Mouse (Mus musculus) hindbrain, embryonic 14.5 days (tissue): ENCODE measurements around the gene Pdzd3. TPM values are rescaled to one million over a fixed set of nuclear protein-coding genes. Genes with fewer than 3 reads are reported as not detected.

ENCODE experiments used
- ATAC-seq: fragments of 200-750 bp; cut with Nextera tagmentation; 2 replicates; pipeline ENCODE4 v1.8.0; 2017; ENCODE audit warnings: moderate number of reproducible peaks, mild to moderate bottlenecking, moderate TSS enrichment, moderate library complexity; ENCODE audit not compliant: low FRiP score
- DNase-seq: peaks from one replicate; pipeline ENCODE4 v3.0.0-alpha.2; 2015; ENCODE audit warnings: low spot score
- H3K27ac ChIP-seq: fragments of 300-500 bp; sonication (generic); 2 replicates; pipeline ENCODE4 v1.5.1; 2014; ENCODE audit warnings: mild to moderate bottlenecking, moderate library complexity
- H3K27me3 ChIP-seq: fragments of 300-500 bp; sonication (generic); 2 replicates; pipeline ENCODE4 v1.6.1; 2014; ENCODE audit warnings: mild to moderate bottlenecking, low read length, mixed read lengths; ENCODE audit not compliant: control insufficient read depth, insufficient read depth
- H3K36me3 ChIP-seq: fragments of 300-500 bp; sonication (generic); replicated peaks from 2 replicates; pipeline ENCODE4 v1.6.1; 2014; ENCODE audit not compliant: control insufficient read depth, insufficient read depth
- H3K4me1 ChIP-seq: fragments of 300-500 bp; sonication (generic); replicated peaks from 2 replicates; pipeline ENCODE4 v1.6.1; 2014; ENCODE audit warnings: antibody characterized with exemption, low read length, mixed read lengths; ENCODE audit not compliant: control insufficient read depth, insufficient read depth
- H3K4me2 ChIP-seq: fragments of 300-500 bp; sonication (generic); replicated peaks from 2 replicates; pipeline ENCODE4 v1.6.1; 2014; ENCODE audit warnings: mild to moderate bottlenecking, moderate library complexity
- H3K4me3 ChIP-seq: fragments of 300-500 bp; sonication (generic); replicated peaks from 2 replicates; pipeline ENCODE4 v1.5.1; 2014; ENCODE audit warnings: mild to moderate bottlenecking, low read length
- H3K9ac ChIP-seq: fragments of 300-500 bp; sonication (generic); 2 replicates; pipeline ENCODE4 v1.6.1; 2014
- H3K9me3 ChIP-seq: fragments of 300-500 bp; sonication (generic); 2 replicates; pipeline ENCODE4 v1.6.1; 2016; ENCODE audit warnings: low read length; ENCODE audit not compliant: control insufficient read depth
- WGBS: fragments of 180-500 bp; shearing (Covaris S2); extraction: QIAGEN DNeasy Blood & Tissue Kit; methylation state at CpG from one replicate; pipeline ENCODE4 v1.1.7; 2014; 5-methylcytosine and 5-hydroxymethylcytosine counted together
- polyA plus RNA-seq: library from polyadenylated mRNA; unstranded; fragments of >200 nt; fragmentation: Nextera tagmentation; extraction: Ambion mirVana; gene quantifications from 2 replicates; pipeline ENCODE4 v1.2.1, GENCODE M21; 2014

Gene Pdzd3
- polyA plus RNA-seq, 1 experiment from 2014 or later: 1.1 TPM

DNA sequence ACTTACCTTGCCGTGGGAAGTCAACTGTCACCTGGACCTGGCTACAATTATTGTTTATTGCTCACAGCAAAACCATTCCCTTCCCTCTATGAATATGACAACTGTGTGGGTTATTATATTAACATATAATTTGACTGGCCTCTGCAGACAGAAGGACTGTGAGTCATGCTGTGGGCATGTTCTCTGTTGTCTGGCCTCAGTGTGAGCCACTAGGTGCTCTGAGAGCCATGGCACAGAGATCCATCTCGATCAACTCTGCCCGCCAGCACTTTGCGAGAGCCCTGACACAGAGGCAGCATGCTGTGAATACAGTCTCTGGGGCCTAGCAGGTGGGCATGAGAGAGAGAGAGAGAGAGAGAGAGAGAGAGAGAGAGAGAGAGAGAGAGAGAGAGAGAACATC lies 18.7 kb upstream of the Pdzd3 start:
- H3K9me3 ChIP-seq: no peaks in the 10 kb centered on the region; the same call in 1 of the 2 replicates
- H3K4me3 ChIP-seq: no peak overlapping the region
- DNase-seq (no peak), ATAC-seq (no peak)
- peaks cover 21% of the 10 kb centered on the region for H3K36me3 ChIP-seq
- no peak overlapping the region for H3K4me2 ChIP-seq
- H3K4me1 ChIP-seq: peaks cover 5% of the 10 kb centered on the region; the same call in 1 of the 2 replicates
- H3K27ac ChIP-seq: no peak overlapping the region
- H3K27me3 ChIP-seq: no peaks in the 10 kb centered on the region
- H3K9ac ChIP-seq: no peak overlapping the region
- WGBS: 77% methylated on average over 4 of the region's 4 CpGs

DNA sequence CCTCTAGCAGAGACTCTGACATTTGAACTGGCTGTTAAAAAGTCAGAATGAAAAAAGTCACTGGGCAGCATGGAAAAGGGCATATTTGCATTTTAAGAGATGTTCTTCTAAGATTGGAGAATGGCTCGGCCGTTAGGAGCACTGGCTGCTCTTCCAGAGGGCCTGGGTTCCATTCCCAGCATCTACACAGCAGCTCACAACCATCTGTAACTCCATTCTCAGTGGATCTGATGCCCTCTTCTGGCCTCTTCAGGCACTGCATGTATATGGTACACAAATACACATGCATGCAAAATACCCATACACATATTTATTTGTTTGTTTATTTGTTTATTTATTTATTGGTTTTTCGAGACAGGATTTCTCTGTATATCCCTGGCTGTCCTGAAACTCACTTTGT lies 17.8 kb upstream of the Pdzd3 start:
- Histone ChIP-seq H3K4me3 (no peak overlapping the region), H3K9me3 (no peaks in the 10 kb centered on the region; the same call in 1 of the 2 replicates), H3K27ac (no peak overlapping the region), H3K4me2 (no peak overlapping the region), H3K27me3 (no peaks in the 10 kb centered on the region), H3K9ac (no peak overlapping the region), H3K36me3 (peaks cover 13% of the 10 kb centered on the region), H3K4me1 (peaks cover 12% of the 10 kb centered on the region; the same call in 1 of the 2 replicates)
- 89% methylated on average over 3 of the region's 3 CpGs for WGBS
- ATAC-seq: no peak
- DNase-seq: no peak

DNA sequence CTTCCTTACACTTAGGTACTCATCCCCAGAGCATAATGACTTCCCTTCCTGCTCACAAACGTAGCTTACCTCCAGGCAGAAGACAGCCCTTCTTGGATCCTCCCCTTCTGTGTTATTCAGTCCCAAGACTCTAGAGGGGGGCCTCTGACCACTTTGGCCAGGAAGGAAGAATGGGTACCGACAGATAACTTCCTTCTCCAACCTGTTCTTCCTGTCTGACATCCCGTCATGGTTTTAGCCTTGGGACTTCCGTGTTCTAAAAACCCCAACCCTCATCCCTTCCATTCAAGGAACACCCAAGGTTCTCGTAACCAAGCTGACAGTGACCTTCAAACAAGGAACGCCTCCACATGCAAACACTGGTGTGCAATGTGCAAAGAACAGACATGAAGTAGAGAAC lies 17.2 kb upstream of the Pdzd3 start, which contains the start of gene Nlrx1:
Gene Nlrx1, minus strand, starts transcription at position 168 of the 400 bp plus-strand sequence.
- peak within 1 kb of the TSS; percentile 65 for H3K9ac ChIP-seq
- H3K4me3 ChIP-seq: peak within 1 kb of the TSS; percentile 32
- H3K36me3 ChIP-seq: peaks cover 7% of the 10 kb centered on the region; the same call in 1 of the 2 replicates
- H3K27me3 ChIP-seq: no peaks in the 10 kb centered on the region
- H3K4me1 ChIP-seq: peaks cover 12% of the 10 kb centered on the region; the same call in 1 of the 2 replicates
- DNase-seq (no peak), ATAC-seq (no peak)
- peak within 1 kb of the TSS; percentile 57 for H3K27ac ChIP-seq
- H3K4me2 ChIP-seq: peak within 1 kb of the TSS; percentile 59
- no peaks in the 10 kb centered on the region; the same call in 1 of the 2 replicates for H3K9me3 ChIP-seq
- WGBS: 89% methylated on average over 6 of the region's 6 CpGs

DNA sequence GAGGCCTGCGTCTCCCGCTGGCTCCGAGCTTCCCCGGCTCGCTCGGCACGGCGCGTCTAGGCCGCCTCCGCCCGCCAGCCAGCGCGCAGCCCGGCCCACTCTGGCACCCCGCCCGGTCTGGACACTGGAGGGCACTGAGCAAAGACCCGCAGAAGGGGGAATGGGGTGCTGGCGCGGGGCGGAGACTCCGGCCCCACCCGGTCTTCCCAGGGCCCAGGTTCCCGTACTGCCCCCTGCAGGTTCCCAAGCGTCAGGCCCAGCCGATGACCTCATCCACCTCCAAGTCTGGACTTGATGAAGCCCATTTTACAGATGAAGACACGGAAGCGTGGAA lies 16.7 kb upstream of the Pdzd3 start:
- DNase-seq: peak; percentile 63
- H3K9ac ChIP-seq: peak overlapping the region; percentile 65
- H3K27ac ChIP-seq: peak overlapping the region; percentile 57
- H3K4me2 ChIP-seq: peak overlapping the region; percentile 59
- H3K36me3 ChIP-seq: 0 out of 2 replicates have a peak, but pooled peaks cover 2% of the 10 kb centered on the region
- H3K4me1 ChIP-seq: peaks cover 12% of the 10 kb centered on the region; the same call in 1 of the 2 replicates
- 8% methylated on average over 24 of the region's 28 CpGs for WGBS
- no peaks in the 10 kb centered on the region for H3K27me3 ChIP-seq
- peak; percentile 80 for ATAC-seq
- peak overlapping the region; percentile 32 for H3K4me3 ChIP-seq
- no peaks in the 10 kb centered on the region; the same call in 1 of the 2 replicates for H3K9me3 ChIP-seq

DNA sequence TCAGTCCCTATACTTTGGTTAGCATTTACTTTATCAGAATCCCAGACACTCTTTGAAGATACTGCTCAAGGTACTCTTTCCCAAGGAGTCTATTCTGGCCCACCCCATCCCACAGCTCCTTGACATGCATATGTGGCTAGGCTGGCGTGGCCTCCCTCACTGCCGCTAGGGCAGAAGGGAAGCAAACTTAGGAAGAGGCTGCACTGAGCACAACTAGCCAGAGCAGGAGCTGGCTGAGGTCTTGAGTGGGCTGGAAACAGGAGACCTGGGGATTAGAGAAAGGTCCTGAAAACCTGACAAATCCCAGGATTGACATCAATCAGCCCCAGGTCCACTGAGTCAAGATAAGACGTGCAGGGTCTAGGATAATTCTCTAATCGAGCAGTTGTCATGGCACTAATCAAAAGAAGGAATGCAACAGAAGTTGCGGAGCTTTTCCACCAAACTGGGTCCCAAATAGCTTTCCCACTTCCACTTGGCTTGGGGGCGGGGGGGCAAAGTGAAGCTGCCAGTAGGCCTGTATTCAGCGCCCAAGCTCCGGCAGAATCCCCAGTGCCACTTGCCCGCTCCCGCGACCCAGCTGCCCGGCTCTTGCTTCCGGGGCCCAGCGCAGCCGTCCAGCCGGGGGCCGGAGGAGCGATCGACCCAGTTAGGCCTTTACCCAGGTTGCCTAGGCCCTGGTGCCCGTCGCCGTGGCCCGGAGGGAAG lies 16.2 kb upstream of the Pdzd3 start:
- ATAC-seq (no peak), DNase-seq (no peak)
- 7% methylated on average over 23 of the region's 23 CpGs for WGBS
- peak overlapping the region; percentile 32 for H3K4me3 ChIP-seq
- no peaks in the 10 kb centered on the region for H3K27me3 ChIP-seq
- H3K27ac ChIP-seq: peak overlapping the region; percentile 57
- no peaks in the 10 kb centered on the region for H3K36me3 ChIP-seq
- peak overlapping the region; percentile 65 for H3K9ac ChIP-seq
- no peaks in the 10 kb centered on the region; the same call in 1 of the 2 replicates for H3K9me3 ChIP-seq
- peaks cover 12% of the 10 kb centered on the region; the same call in 1 of the 2 replicates for H3K4me1 ChIP-seq
- H3K4me2 ChIP-seq: peak overlapping the region; percentile 59

DNA sequence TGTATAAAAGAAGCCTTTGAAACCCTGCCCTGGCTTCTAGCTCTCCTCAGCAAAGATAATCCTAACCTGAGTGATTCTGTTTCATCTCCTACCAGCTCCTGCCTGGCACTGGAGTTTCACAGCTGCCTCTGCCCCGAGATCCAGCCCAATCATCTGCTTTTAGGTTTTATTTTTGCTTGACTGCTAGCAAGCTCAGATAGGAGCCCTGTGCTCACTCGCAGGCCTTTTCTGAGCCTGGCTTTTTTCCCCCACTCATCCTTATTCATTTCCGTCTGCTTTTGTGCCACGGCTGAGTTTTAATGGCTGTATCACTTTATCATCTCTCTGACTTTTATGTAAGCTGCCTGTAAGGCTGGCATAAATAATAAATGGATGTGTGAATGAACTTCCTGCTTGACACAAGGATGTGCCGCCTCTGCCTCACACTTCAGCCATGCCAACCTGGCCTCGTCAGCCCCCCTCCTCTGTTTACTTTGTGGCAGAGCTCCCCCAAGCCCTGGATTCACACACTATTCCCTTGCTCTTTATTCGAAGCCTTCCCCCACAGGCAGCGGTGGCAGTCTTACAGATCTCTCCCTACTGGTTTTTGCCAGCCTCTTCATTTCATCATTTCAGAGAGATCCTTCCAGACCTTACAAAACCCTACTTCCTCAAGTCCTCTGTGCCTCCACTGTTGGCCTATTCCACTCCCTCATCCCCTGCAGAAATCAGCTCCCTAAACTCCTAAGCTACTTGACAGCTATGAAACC lies 15.4 kb upstream of the Pdzd3 start:
- no peaks in the 10 kb centered on the region for H3K36me3 ChIP-seq
- H3K4me3 ChIP-seq: no peak overlapping the region
- H3K4me2 ChIP-seq: no peak overlapping the region
- H3K27me3 ChIP-seq: no peaks in the 10 kb centered on the region
- H3K9ac ChIP-seq: no peak overlapping the region; the same call in 1 of the 2 replicates
- H3K9me3 ChIP-seq: no peaks in the 10 kb centered on the region; the same call in 1 of the 2 replicates
- peak overlapping the region; percentile 57; the same call in 1 of the 2 replicates for H3K27ac ChIP-seq
- H3K4me1 ChIP-seq: peaks cover 12% of the 10 kb centered on the region; the same call in 1 of the 2 replicates
- ATAC-seq (no peak), DNase-seq (no peak)
- WGBS: 60% methylated on average over 8 of the region's 8 CpGs

DNA sequence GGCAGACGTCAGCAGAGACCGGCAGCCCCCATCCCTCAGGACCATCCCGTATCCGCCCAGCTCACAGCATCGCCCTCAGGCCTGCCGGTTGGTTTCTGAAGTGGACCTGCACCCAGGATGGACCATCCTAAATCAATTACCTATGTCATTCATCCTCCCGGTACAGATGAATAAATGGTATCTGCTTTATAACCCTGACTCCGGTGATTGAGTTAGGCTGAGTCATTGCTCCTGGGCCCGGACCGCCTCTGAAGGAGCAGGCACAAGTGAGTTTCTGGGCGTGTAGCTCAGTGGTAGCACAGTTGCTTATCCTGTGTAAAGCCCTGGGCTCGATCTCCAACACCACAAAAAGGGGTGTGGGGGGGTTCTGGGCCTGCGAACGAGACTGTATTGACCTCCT lies 10.1 kb upstream of the Pdzd3 start:
- no peaks in the 10 kb centered on the region for H3K9me3 ChIP-seq
- DNase-seq (no peak), ATAC-seq (no peak)
- H3K4me1 ChIP-seq: 0 out of 2 replicates have a peak, but pooled peaks cover 8% of the 10 kb centered on the region
- H3K4me3 ChIP-seq: no peak overlapping the region
- H3K4me2 ChIP-seq: no peak overlapping the region
- H3K9ac ChIP-seq: no peak overlapping the region
- H3K27me3 ChIP-seq: no peaks in the 10 kb centered on the region
- no peak overlapping the region for H3K27ac ChIP-seq
- no peaks in the 10 kb centered on the region for H3K36me3 ChIP-seq
- 81% methylated on average over 14 of the region's 14 CpGs for WGBS

DNA sequence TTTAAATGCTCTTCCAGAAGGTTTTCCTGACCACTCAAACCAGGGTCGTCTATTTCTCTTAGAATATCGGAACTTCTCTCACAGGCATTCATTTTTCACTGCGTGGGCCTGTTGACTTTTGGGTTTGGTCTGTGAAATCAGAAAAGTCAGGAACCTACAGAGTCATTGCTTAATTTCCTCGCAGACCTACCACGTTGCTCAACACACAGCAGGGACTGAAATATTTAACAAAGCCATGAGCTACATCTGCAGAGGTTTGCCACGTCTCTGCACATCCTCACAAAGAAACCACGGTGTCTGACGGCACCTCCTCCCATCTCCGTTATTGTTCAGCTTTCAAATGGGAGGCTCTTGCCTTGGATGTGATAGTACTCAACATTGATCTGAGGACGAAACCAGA lies 7.7 kb upstream of the Pdzd3 start:
- no peak overlapping the region for H3K4me3 ChIP-seq
- H3K27ac ChIP-seq: no peak overlapping the region
- H3K4me2 ChIP-seq: no peak overlapping the region
- peaks cover 16% of the 10 kb centered on the region for H3K4me1 ChIP-seq
- DNase-seq (no peak), ATAC-seq (no peak)
- no peaks in the 10 kb centered on the region for H3K27me3 ChIP-seq
- no peaks in the 10 kb centered on the region for H3K36me3 ChIP-seq
- no peaks in the 10 kb centered on the region for H3K9me3 ChIP-seq
- no peak overlapping the region for H3K9ac ChIP-seq
- 70% methylated on average over 10 of the region's 10 CpGs for WGBS

DNA sequence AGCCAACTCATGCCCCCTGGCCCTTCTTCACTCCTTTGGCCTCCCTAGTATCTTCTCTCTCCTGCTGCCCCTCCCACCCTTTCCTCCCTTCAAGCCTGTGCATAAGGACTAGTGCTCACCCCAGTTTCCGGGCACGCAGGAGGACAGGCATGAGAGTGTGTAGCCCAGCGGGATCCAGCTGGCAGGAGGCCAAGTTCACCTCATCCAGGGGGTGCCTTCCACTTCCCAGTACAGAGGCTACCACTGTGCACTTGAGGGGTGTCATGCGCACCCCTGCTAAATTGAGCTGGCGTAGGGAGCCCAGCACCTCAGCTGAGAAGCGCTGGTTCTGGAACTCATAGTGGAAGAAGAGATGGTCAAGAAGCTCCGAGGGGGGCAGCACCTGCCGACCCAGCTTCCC lies 4.9 kb upstream of the Pdzd3 start:
- Histone ChIP-seq H3K4me1 (peaks cover 28% of the 10 kb centered on the region), H3K36me3 (no peaks in the 10 kb centered on the region), H3K27ac (no peak overlapping the region), H3K4me3 (no peak overlapping the region), H3K9ac (no peak overlapping the region), H3K9me3 (no peaks in the 10 kb centered on the region), H3K27me3 (no peaks in the 10 kb centered on the region), H3K4me2 (no peak overlapping the region)
- DNase-seq: no peak
- 86% methylated on average over 8 of the region's 8 CpGs for WGBS
- no peak for ATAC-seq
